Mouse (Mus musculus) stomach, embryonic 15.5 days (tissue): ENCODE data around the gene Pls1. TPM values are rescaled to one million over a fixed set of nuclear protein-coding genes. Genes with fewer than 3 reads are reported as not detected.

Source experiments
- ATAC-seq: fragments of 200-750 bp; cut with Nextera tagmentation; 2 replicates; pipeline ENCODE4 v1.8.0; 2017; ENCODE audit warnings: low read depth, moderate number of reproducible peaks, moderate TSS enrichment; ENCODE audit not compliant: insufficient read depth, low FRiP score
- H3K27ac ChIP-seq: fragments of 300-500 bp; sonication (generic); 2 replicates; pipeline ENCODE4 v1.5.1; 2015; ENCODE audit warnings: mild to moderate bottlenecking, inconsistent platforms
- H3K27me3 ChIP-seq: fragments of 300-500 bp; sonication (generic); replicated peaks from 2 replicates; pipeline ENCODE4 v1.6.1; 2015; ENCODE audit warnings: inconsistent platforms
- H3K36me3 ChIP-seq: fragments of 300-500 bp; sonication (generic); 2 replicates; pipeline ENCODE4 v1.6.1; 2015; ENCODE audit warnings: inconsistent platforms
- H3K4me1 ChIP-seq: fragments of 300-500 bp; sonication (generic); 2 replicates; pipeline ENCODE4 v1.6.1; 2015; ENCODE audit warnings: inconsistent platforms
- H3K4me2 ChIP-seq: fragments of 300-500 bp; sonication (generic); 2 replicates; pipeline ENCODE4 v1.6.1; 2015; ENCODE audit warnings: mild to moderate bottlenecking, inconsistent platforms
- H3K4me3 ChIP-seq: fragments of 300-500 bp; sonication (generic); replicated peaks from 2 replicates; pipeline ENCODE4 v1.5.1; 2015; ENCODE audit warnings: inconsistent platforms
- H3K9ac ChIP-seq: fragments of 300-500 bp; sonication (generic); 2 replicates; pipeline ENCODE4 v1.6.1; 2015; ENCODE audit warnings: inconsistent platforms
- H3K9me3 ChIP-seq: fragments of 300-500 bp; sonication (generic); 2 replicates; pipeline ENCODE4 v1.6.1; 2016; ENCODE audit warnings: inconsistent platforms
- WGBS: fragments of 180-500 bp; shearing (Covaris S2); methylation state at CpG from one replicate; pipeline ENCODE4 v1.1.7; 2015; 5-methylcytosine and 5-hydroxymethylcytosine counted together
- polyA plus RNA-seq: library from polyadenylated mRNA; unstranded; fragments of >200 nt; fragmentation: Nextera tagmentation; extraction: Ambion mirVana; gene quantifications from 2 replicates; pipeline ENCODE4 v1.2.1, GENCODE M21; 2015

Pls1 gene
- polyA plus RNA-seq, 1 experiment from 2014 or later, result 32.5 TPM

GRCm38 (mm10) chr9:95750746-95751145, 94.4 kb downstream of the Pls1 start:
- Histone ChIP-seq H3K4me1 (peaks cover 7% of the 10 kb centered on the region; the same call in 1 of the 2 replicates), H3K36me3 (no peaks in the 10 kb centered on the region), H3K4me2 (peak overlapping the region; percentile 97), H3K27me3 (peaks cover 6% of the 10 kb centered on the region; the same call in 1 of the 2 replicates), H3K4me3 (peak overlapping the region; percentile 79), H3K27ac (no peak overlapping the region), H3K9me3 (no peaks in the 10 kb centered on the region), H3K9ac (no peak overlapping the region)
- no peak for ATAC-seq
- WGBS, result 40% methylated on average over 9 of the region's 9 CpGs

- Histone ChIP-seq H3K9ac (peak within 1 kb of the TSS; percentile 74), H3K4me1 (peaks cover 7% of the 10 kb centered on the region; the same call in 1 of the 2 replicates), H3K27ac (no peak within 1 kb of the TSS), H3K27me3 (peaks cover 6% of the 10 kb centered on the region; the same call in 1 of the 2 replicates), H3K36me3 (no peaks in the 10 kb centered on the region), H3K4me3 (peak within 1 kb of the TSS; percentile 79), H3K4me2 (peak within 1 kb of the TSS; percentile 97), H3K9me3 (no peaks in the 10 kb centered on the region)
- WGBS, result under 1% methylated on average over 52 of the region's 56 CpGs
- peak; percentile 97 for ATAC-seq
Observed at GRCm38 (mm10) chr9:95750037-95750511, 95.0 kb downstream of the Pls1 start, which contains the start of gene Trpc1. Gene Trpc1, minus strand, starts transcription at chr9:95750375.

GRCm38 (mm10) chr9:95749461-95749928, 95.6 kb downstream of the Pls1 start:
- no peaks in the 10 kb centered on the region for H3K36me3 ChIP-seq
- H3K4me2 ChIP-seq, result peak overlapping the region; percentile 97
- ATAC-seq, result peak; percentile 44; the same call in 1 of the 2 replicates
- peaks cover 6% of the 10 kb centered on the region; the same call in 1 of the 2 replicates for H3K27me3 ChIP-seq
- H3K4me1 ChIP-seq, result peaks cover 10% of the 10 kb centered on the region; the same call in 1 of the 2 replicates
- 3% methylated on average over 33 of the region's 34 CpGs for WGBS
- H3K9me3 ChIP-seq, result no peaks in the 10 kb centered on the region
- no peak overlapping the region for H3K27ac ChIP-seq
- peak overlapping the region; percentile 79 for H3K4me3 ChIP-seq
- H3K9ac ChIP-seq, result peak overlapping the region; percentile 74

GRCm38 (mm10) chr9:95747298-95747697, 97.8 kb downstream of the Pls1 start:
- H3K27me3 ChIP-seq, result peaks cover 6% of the 10 kb centered on the region; the same call in 1 of the 2 replicates
- H3K4me3 ChIP-seq, result no peak overlapping the region
- H3K27ac ChIP-seq, result no peak overlapping the region
- H3K36me3 ChIP-seq, result no peaks in the 10 kb centered on the region
- H3K9me3 ChIP-seq, result no peaks in the 10 kb centered on the region
- peaks cover 10% of the 10 kb centered on the region; the same call in 1 of the 2 replicates for H3K4me1 ChIP-seq
- H3K9ac ChIP-seq, result no peak overlapping the region
- no peak overlapping the region for H3K4me2 ChIP-seq
- WGBS, result 80% methylated on average over 5 of the region's 5 CpGs
- ATAC-seq, result no peak

DNA sequence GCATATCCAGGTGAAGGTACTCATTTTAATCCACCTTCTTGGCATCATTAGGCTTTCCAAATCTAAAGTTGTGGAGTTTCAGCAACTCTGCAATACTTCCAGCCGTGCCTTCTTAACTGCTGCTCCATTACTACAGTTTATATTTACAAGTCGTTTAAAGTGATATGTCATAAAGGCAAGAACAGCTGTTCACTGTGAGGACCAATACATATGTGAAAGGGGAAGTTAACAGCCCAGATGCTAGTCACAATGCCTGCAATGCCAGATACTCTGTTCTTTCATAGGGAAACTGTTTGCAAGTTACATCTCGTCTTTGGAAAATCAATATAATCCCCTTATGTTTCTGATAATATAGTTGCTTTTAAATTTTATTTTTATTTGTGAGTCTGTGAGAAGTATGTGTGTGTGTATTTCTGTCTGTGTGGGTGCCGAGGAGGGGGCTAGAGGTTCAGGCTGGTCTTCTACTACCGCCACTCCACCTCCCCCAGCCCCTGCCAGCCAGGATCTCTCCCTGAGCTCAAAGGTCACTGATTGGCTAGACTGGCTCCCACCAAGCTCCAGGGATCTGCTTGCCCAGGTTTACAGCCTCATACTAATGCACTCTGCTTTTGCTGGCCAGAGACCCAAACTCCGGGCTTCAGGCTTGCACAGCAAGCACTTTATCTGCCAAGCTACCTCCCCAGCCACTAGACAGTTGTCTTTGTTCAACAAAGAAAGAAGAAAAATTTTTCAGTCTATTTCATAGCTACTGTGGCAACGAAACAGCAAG, 100.1 kb downstream of the Pls1 start:
- H3K4me2 ChIP-seq, result no peak overlapping the region
- no peak overlapping the region for H3K4me3 ChIP-seq
- no peaks in the 10 kb centered on the region for H3K36me3 ChIP-seq
- no peaks in the 10 kb centered on the region for H3K9me3 ChIP-seq
- ATAC-seq, result no peak
- H3K27ac ChIP-seq, result no peak overlapping the region
- peaks cover 10% of the 10 kb centered on the region; the same call in 1 of the 2 replicates for H3K4me1 ChIP-seq
- H3K9ac ChIP-seq, result no peak overlapping the region
- H3K27me3 ChIP-seq, result peaks cover 6% of the 10 kb centered on the region; the same call in 1 of the 2 replicates
- WGBS, result 52% methylated on average over 7 of the region's 7 CpGs

- H3K27me3 ChIP-seq, result no peaks in the 10 kb centered on the region
- no peak overlapping the region for H3K4me2 ChIP-seq
- H3K27ac ChIP-seq, result no peak overlapping the region
- ATAC-seq, result no peak
- no peaks in the 10 kb centered on the region for H3K36me3 ChIP-seq
- H3K9me3 ChIP-seq, result no peaks in the 10 kb centered on the region
- H3K4me1 ChIP-seq, result no peaks in the 10 kb centered on the region
- no peak overlapping the region for H3K4me3 ChIP-seq
- H3K9ac ChIP-seq, result no peak overlapping the region
Observed at GRCm38 (mm10) chr9:95736238-95736637, 108.9 kb downstream of the Pls1 start.

GRCm38 (mm10) chr9:95712574-95712973, 132.5 kb downstream of the Pls1 start:
- WGBS, result 37% methylated on average over 8 of the region's 8 CpGs
- ATAC-seq, result no peak
- Histone ChIP-seq H3K27ac (no peak overlapping the region), H3K4me2 (no peak overlapping the region), H3K9me3 (no peaks in the 10 kb centered on the region), H3K27me3 (no peaks in the 10 kb centered on the region), H3K9ac (no peak overlapping the region), H3K4me1 (no peaks in the 10 kb centered on the region), H3K36me3 (no peaks in the 10 kb centered on the region), H3K4me3 (no peak overlapping the region)

DNA sequence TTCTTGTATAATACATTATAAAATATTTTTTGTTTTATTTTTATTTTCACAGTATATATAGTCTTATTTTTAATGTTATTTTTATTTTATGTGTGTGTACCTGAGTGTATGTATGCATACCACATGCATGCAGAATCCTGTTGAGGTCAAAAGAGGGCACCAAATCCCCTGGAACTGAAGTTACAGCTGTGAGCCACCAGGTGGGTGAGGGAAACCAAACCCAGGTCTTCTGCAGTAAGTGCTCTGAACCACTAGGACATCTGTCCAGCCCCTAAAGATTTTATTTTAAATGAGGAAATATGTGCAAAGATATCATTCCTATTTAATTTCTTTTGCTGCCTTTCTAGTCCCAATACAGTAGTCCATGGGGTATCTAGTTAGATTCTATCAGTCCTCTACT, 136.2 kb downstream of the Pls1 start:
- Histone ChIP-seq H3K36me3 (no peaks in the 10 kb centered on the region), H3K4me3 (no peak overlapping the region), H3K27me3 (no peaks in the 10 kb centered on the region), H3K4me1 (no peaks in the 10 kb centered on the region), H3K4me2 (no peak overlapping the region), H3K9me3 (no peaks in the 10 kb centered on the region), H3K9ac (no peak overlapping the region), H3K27ac (no peak overlapping the region)
- ATAC-seq, result no peak

DNA sequence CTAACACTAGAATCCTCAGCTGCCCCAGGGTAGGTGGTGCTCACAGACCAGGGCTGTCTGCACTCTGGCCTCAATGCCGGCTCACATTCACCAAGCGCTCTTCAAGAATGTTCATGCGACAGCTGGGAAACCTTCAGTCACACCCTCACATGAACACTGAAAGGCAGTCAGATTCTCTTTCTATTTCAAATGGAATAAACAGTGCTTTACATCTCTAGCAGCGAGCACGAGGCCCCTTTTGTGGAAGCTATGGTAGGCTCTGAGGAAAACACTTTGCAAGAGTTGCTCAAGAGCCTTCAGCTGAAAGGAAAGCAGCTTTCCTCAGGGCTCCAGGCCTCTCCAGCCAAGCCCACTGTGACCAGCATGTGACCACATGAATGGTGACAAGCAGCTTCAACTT, 139.7 kb downstream of the Pls1 start:
- H3K27ac ChIP-seq, result no peak overlapping the region
- no peaks in the 10 kb centered on the region for H3K36me3 ChIP-seq
- no peaks in the 10 kb centered on the region for H3K4me1 ChIP-seq
- H3K9ac ChIP-seq, result no peak overlapping the region
- no peaks in the 10 kb centered on the region for H3K9me3 ChIP-seq
- H3K27me3 ChIP-seq, result no peaks in the 10 kb centered on the region
- no peak for ATAC-seq
- no peak overlapping the region for H3K4me3 ChIP-seq
- no peak overlapping the region for H3K4me2 ChIP-seq
- WGBS, result 76% methylated on average over 5 of the region's 5 CpGs

DNA sequence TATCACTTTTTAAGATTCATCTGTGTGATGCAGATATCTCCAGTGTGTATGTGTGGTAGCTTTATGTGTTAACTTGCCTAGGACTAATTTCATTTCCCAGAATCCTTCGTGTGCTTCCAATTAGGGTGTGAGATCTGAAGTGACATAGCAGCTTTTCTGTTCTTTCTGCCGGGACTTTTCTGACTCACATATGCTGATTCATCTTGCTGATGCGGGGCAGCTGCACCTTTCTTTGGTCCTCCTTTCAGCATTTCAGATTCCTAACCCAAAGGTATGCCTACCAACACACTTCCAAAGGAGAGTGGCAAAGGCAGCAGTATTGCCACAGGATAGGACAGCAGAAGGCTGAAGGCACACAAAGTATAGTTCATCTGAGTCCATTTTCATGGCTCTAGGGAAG, 141.0 kb downstream of the Pls1 start:
- 75% methylated on average over 3 of the region's 3 CpGs for WGBS
- no peaks in the 10 kb centered on the region for H3K4me1 ChIP-seq
- H3K36me3 ChIP-seq, result no peaks in the 10 kb centered on the region
- H3K4me2 ChIP-seq, result no peak overlapping the region
- ATAC-seq, result no peak
- no peaks in the 10 kb centered on the region for H3K9me3 ChIP-seq
- H3K4me3 ChIP-seq, result no peak overlapping the region
- no peak overlapping the region for H3K27ac ChIP-seq
- H3K27me3 ChIP-seq, result no peaks in the 10 kb centered on the region
- H3K9ac ChIP-seq, result no peak overlapping the region
